Mouse (Mus musculus) embryonic facial prominence, embryonic 11.5 days (tissue): ENCODE results near the gene Slc15a1. TPM values are rescaled to one million over a fixed set of nuclear protein-coding genes. Genes with fewer than 3 reads are reported as not detected.

ENCODE experiments used
- ATAC-seq: fragments of 200-750 bp; cut with Nextera tagmentation; replicated peaks from 2 replicates; pipeline ENCODE4 v1.8.0; 2017; ENCODE audit warnings: low read depth; ENCODE audit not compliant: insufficient number of reproducible peaks, low FRiP score, low TSS enrichment
- DNase-seq: peaks from one replicate; pipeline ENCODE4 v3.0.0-alpha.2; 2015; ENCODE audit warnings: low spot score
- H3K27ac ChIP-seq: fragments of 300-500 bp; sonication (generic); replicated peaks from 2 replicates; pipeline ENCODE4 v1.5.1; 2014; ENCODE audit warnings: mild to moderate bottlenecking, low read depth, low read length, control low read depth
- H3K27me3 ChIP-seq: fragments of 300-500 bp; sonication (generic); 2 replicates; pipeline ENCODE4 v1.6.1; 2014; ENCODE audit warnings: mild to moderate bottlenecking, low read length, moderate library complexity, mixed read lengths; ENCODE audit not compliant: control insufficient read depth, insufficient read depth
- H3K36me3 ChIP-seq: fragments of 300-500 bp; sonication (generic); replicated peaks from 2 replicates; pipeline ENCODE4 v1.6.1; 2014; ENCODE audit warnings: low read depth, mild to moderate bottlenecking, low read length, moderate library complexity, mixed read lengths; ENCODE audit not compliant: control insufficient read depth, insufficient read depth
- H3K4me1 ChIP-seq: fragments of 300-500 bp; sonication (generic); 2 replicates; pipeline ENCODE4 v1.6.1; 2014; ENCODE audit warnings: low read length, mixed read lengths; ENCODE audit not compliant: control insufficient read depth, insufficient read depth
- H3K4me2 ChIP-seq: fragments of 300-500 bp; sonication (generic); 2 replicates; pipeline ENCODE4 v1.6.1; 2014; ENCODE audit warnings: low read depth, mild to moderate bottlenecking, control low read depth, low read length, moderate library complexity
- H3K4me3 ChIP-seq: fragments of 300-500 bp; sonication (generic); 2 replicates; pipeline ENCODE4 v1.5.1; 2014; ENCODE audit warnings: low read depth, low read length, control low read depth
- H3K9ac ChIP-seq: fragments of 300-500 bp; sonication (generic); replicated peaks from 2 replicates; pipeline ENCODE4 v1.6.1; 2014; ENCODE audit warnings: mild to moderate bottlenecking, control low read depth, low read length
- H3K9me3 ChIP-seq: fragments of 300-500 bp; sonication (generic); replicated peaks from 2 replicates; pipeline ENCODE4 v1.6.1; 2016; ENCODE audit warnings: mild to moderate bottlenecking, low read length, inconsistent platforms, mixed read lengths; ENCODE audit not compliant: control insufficient read depth
- WGBS: fragments of 180-500 bp; shearing (Covaris S2); extraction: QIAGEN DNeasy Blood & Tissue Kit; methylation state at CpG from one replicate; pipeline ENCODE4 v1.1.7; 2014; 5-methylcytosine and 5-hydroxymethylcytosine counted together
- polyA plus RNA-seq: library from polyadenylated mRNA; unstranded; fragments of >200 nt; fragmentation: Nextera tagmentation; extraction: Ambion mirVana; gene quantifications from 2 replicates; pipeline ENCODE4 v1.2.1, GENCODE M21; 2014

The Slc15a1 gene
- polyA plus RNA-seq, 1 experiment from 2014 or later: not detected

GRCm38 (mm10) chr14:121446951-121447350 lies 58.1 kb downstream of the Slc15a1 start:
- H3K4me1 ChIP-seq: peaks cover 2% of the 10 kb centered on the region; the same call in 1 of the 2 replicates
- no peaks in the 10 kb centered on the region for H3K27me3 ChIP-seq
- ATAC-seq (peak; percentile 88), DNase-seq (peak; percentile 68)
- H3K4me3 ChIP-seq: no peak overlapping the region
- WGBS: 17% methylated on average over 9 of the region's 9 CpGs
- no peaks in the 10 kb centered on the region for H3K36me3 ChIP-seq
- no peaks in the 10 kb centered on the region for H3K9me3 ChIP-seq
- H3K9ac ChIP-seq: no peak overlapping the region
- no peak overlapping the region for H3K27ac ChIP-seq
- H3K4me2 ChIP-seq: no peak overlapping the region

GRCm38 (mm10) chr14:121445194-121445593 lies 59.9 kb downstream of the Slc15a1 start:
- H3K4me1 ChIP-seq: peaks cover 2% of the 10 kb centered on the region; the same call in 1 of the 2 replicates
- no peaks in the 10 kb centered on the region for H3K9me3 ChIP-seq
- H3K27ac ChIP-seq: no peak overlapping the region
- no peak overlapping the region for H3K4me3 ChIP-seq
- 18% methylated on average over 8 of the region's 8 CpGs for WGBS
- no peaks in the 10 kb centered on the region for H3K27me3 ChIP-seq
- H3K9ac ChIP-seq: no peak overlapping the region
- H3K4me2 ChIP-seq: no peak overlapping the region
- peak; percentile 55; the same call in 1 of the 2 replicates for ATAC-seq
- DNase-seq: peak; percentile 77
- H3K36me3 ChIP-seq: no peaks in the 10 kb centered on the region

- DNase-seq: no peak
- no peak overlapping the region for H3K9ac ChIP-seq
- H3K4me2 ChIP-seq: no peak overlapping the region
- H3K27me3 ChIP-seq: no peaks in the 10 kb centered on the region
- H3K4me1 ChIP-seq: no peaks in the 10 kb centered on the region
- no peaks in the 10 kb centered on the region for H3K36me3 ChIP-seq
- WGBS: 89% methylated on average over 6 of the region's 6 CpGs
- no peak overlapping the region for H3K4me3 ChIP-seq
- no peaks in the 10 kb centered on the region for H3K9me3 ChIP-seq
- ATAC-seq: no peak
- H3K27ac ChIP-seq: no peak overlapping the region
Observed at GRCm38 (mm10) chr14:121440807-121441206, 64.2 kb downstream of the Slc15a1 start.

- Histone ChIP-seq H3K36me3 (no peaks in the 10 kb centered on the region), H3K27me3 (no peaks in the 10 kb centered on the region), H3K4me1 (no peaks in the 10 kb centered on the region), H3K27ac (no peak overlapping the region), H3K4me3 (no peak overlapping the region), H3K4me2 (no peak overlapping the region), H3K9ac (no peak overlapping the region), H3K9me3 (no peaks in the 10 kb centered on the region)
- WGBS: 75% methylated on average over 6 of the region's 6 CpGs
- DNase-seq: no peak
- ATAC-seq: no peak
Observed at GRCm38 (mm10) chr14:121437026-121437425, 68.0 kb downstream of the Slc15a1 start.

- no peak overlapping the region for H3K4me2 ChIP-seq
- no peaks in the 10 kb centered on the region for H3K36me3 ChIP-seq
- no peak overlapping the region for H3K4me3 ChIP-seq
- ATAC-seq: no peak
- H3K9me3 ChIP-seq: no peaks in the 10 kb centered on the region
- no peaks in the 10 kb centered on the region for H3K4me1 ChIP-seq
- no peak overlapping the region for H3K9ac ChIP-seq
- H3K27ac ChIP-seq: no peak overlapping the region
- no peak for DNase-seq
- no peaks in the 10 kb centered on the region for H3K27me3 ChIP-seq
- 93% methylated on average over 3 of the region's 3 CpGs for WGBS
Observed at GRCm38 (mm10) chr14:121436455-121436854, 68.6 kb downstream of the Slc15a1 start.

- no peak overlapping the region for H3K9ac ChIP-seq
- H3K27me3 ChIP-seq: no peaks in the 10 kb centered on the region
- H3K36me3 ChIP-seq: no peaks in the 10 kb centered on the region
- H3K4me1 ChIP-seq: no peaks in the 10 kb centered on the region
- H3K9me3 ChIP-seq: no peaks in the 10 kb centered on the region
- no peak overlapping the region for H3K4me2 ChIP-seq
- ATAC-seq (no peak), DNase-seq (no peak)
- H3K4me3 ChIP-seq: no peak overlapping the region
- H3K27ac ChIP-seq: no peak overlapping the region
- WGBS: 38% methylated on average over 6 of the region's 6 CpGs
Observed at GRCm38 (mm10) chr14:121435794-121436193, 69.3 kb downstream of the Slc15a1 start.

GRCm38 (mm10) chr14:121431261-121431660 lies 73.8 kb downstream of the Slc15a1 start:
- ATAC-seq (no peak), DNase-seq (no peak)
- H3K9ac ChIP-seq: no peak overlapping the region
- no peaks in the 10 kb centered on the region for H3K4me1 ChIP-seq
- no peak overlapping the region for H3K4me2 ChIP-seq
- no peak overlapping the region for H3K4me3 ChIP-seq
- 75% methylated on average over 7 of the region's 7 CpGs for WGBS
- H3K27me3 ChIP-seq: no peaks in the 10 kb centered on the region
- H3K9me3 ChIP-seq: no peaks in the 10 kb centered on the region
- H3K36me3 ChIP-seq: no peaks in the 10 kb centered on the region
- H3K27ac ChIP-seq: no peak overlapping the region

- ATAC-seq (no peak), DNase-seq (no peak)
- H3K27me3 ChIP-seq: no peaks in the 10 kb centered on the region
- H3K9ac ChIP-seq: no peak overlapping the region
- 81% methylated on average over 17 of the region's 17 CpGs for WGBS
- H3K36me3 ChIP-seq: no peaks in the 10 kb centered on the region
- no peaks in the 10 kb centered on the region for H3K9me3 ChIP-seq
- no peaks in the 10 kb centered on the region for H3K4me1 ChIP-seq
- no peak overlapping the region for H3K27ac ChIP-seq
- H3K4me2 ChIP-seq: no peak overlapping the region
- H3K4me3 ChIP-seq: no peak overlapping the region
Observed at GRCm38 (mm10) chr14:121429854-121430535, 75.1 kb downstream of the Slc15a1 start.
